Mouse (Mus musculus) heart, embryonic 14.5 days (tissue): ENCODE data around the gene Crb1. TPM values are rescaled to one million over a fixed set of nuclear protein-coding genes. Genes with fewer than 3 reads are reported as not detected.
A peak's percentile ranks its signal among the peaks of the same experiment; 100 is the strongest.

Source experiments
- ATAC-seq: fragments of 200-750 bp; cut with Nextera tagmentation; 2 replicates; pipeline ENCODE4 v1.8.0; 2017; ENCODE audit warnings: low read depth, moderate TSS enrichment; ENCODE audit not compliant: insufficient number of reproducible peaks, insufficient read depth, low FRiP score
- H3K27ac ChIP-seq, 2 experiments: fragments of 200-500 bp in 1 of 2; fragments of 300-500 bp in 1 of 2; sonication (generic) in 1 of 2; replicated peaks in 1 of 2; 2 replicates each; pipeline ENCODE4 v1.5.1; 2012 to 2014; ENCODE audit warnings: low read depth in 2 of 2, low read length in 2 of 2, control low read depth in 1 of 2, mild to moderate bottlenecking in 1 of 2, mixed read lengths in 1 of 2; ENCODE audit not compliant: control insufficient read depth in 1 of 2, insufficient read depth in 1 of 2
- H3K27me3 ChIP-seq: fragments of 300-500 bp; sonication (generic); 2 replicates; pipeline ENCODE4 v1.6.1; 2014; ENCODE audit warnings: mild to moderate bottlenecking, low read length, control low read depth; ENCODE audit not compliant: control insufficient read depth, insufficient read depth
- H3K36me3 ChIP-seq: fragments of 300-500 bp; sonication (generic); 2 replicates; pipeline ENCODE4 v1.6.1; 2014; ENCODE audit warnings: mild to moderate bottlenecking, control low read depth, low read length, mixed read lengths; ENCODE audit not compliant: control insufficient read depth, insufficient read depth
- H3K4me1 ChIP-seq, 2 experiments: fragments of 200-500 bp in 1 of 2; fragments of 300-500 bp in 1 of 2; sonication (generic) in 1 of 2; 2 replicates each; pipeline ENCODE4 v1.6.1; 2012 to 2014; ENCODE audit warnings: low read length in 2 of 2, control low read depth in 1 of 2, mixed read lengths in 1 of 2; ENCODE audit not compliant: control insufficient read depth in 2 of 2, insufficient read depth in 2 of 2
- H3K4me2 ChIP-seq: fragments of 300-500 bp; sonication (generic); 2 replicates; pipeline ENCODE4 v1.6.1; 2014; ENCODE audit warnings: mild to moderate bottlenecking, low read length
- H3K4me3 ChIP-seq, 2 experiments: fragments of 200-500 bp in 1 of 2; fragments of 300-500 bp in 1 of 2; sonication (generic) in 1 of 2; 2 replicates each; pipeline ENCODE4 v1.5.1; 2012 to 2014; ENCODE audit warnings: low read length in 2 of 2, mild to moderate bottlenecking in 2 of 2, control low read depth in 1 of 2, low read depth in 1 of 2, moderate library complexity in 1 of 2; ENCODE audit not compliant: control insufficient read depth in 1 of 2, insufficient read depth in 1 of 2
- H3K9ac ChIP-seq: fragments of 300-500 bp; sonication (generic); 2 replicates; pipeline ENCODE4 v1.6.1; 2014; ENCODE audit warnings: mild to moderate bottlenecking, low read length
- H3K9me3 ChIP-seq: fragments of 300-500 bp; sonication (generic); 2 replicates; pipeline ENCODE4 v1.6.1; 2016; ENCODE audit warnings: low read length, control low read depth; ENCODE audit not compliant: control insufficient read depth
- WGBS: fragments of 180-500 bp; shearing (Covaris S2); extraction: QIAGEN DNeasy Blood & Tissue Kit; methylation state at CpG from one replicate; pipeline ENCODE4 v1.1.7; 2014; 5-methylcytosine and 5-hydroxymethylcytosine counted together
- polyA plus RNA-seq: library from polyadenylated mRNA; unstranded; fragments of >200 nt; fragmentation: Nextera tagmentation; extraction: Ambion mirVana; gene quantifications from 2 replicates; pipeline ENCODE4 v1.2.1, GENCODE M21; 2014

Gene Crb1
- polyA plus RNA-seq, 1 experiment from 2014 or later = 0.32 TPM

DNA sequence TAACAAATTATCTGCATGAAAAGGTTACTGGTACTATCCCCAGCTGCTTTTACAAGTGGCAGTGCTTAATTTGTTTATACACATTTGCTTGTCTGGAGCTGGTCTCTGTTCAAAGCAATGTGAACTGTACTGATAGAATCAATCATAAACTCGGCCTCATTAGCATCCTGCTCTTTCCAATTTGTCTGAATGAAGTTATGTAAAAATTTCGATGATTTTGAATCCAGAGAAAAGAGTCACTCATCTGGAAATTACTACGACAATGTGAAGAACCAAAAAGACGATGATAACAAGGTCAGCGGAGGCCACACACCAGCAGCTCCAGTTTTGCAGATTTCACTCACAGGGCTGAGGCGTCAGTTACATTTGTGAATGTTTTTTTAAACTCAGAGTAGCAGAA, 5.6 kb downstream of the Crb1 start:
- Histone ChIP-seq H3K4me2 (no peak overlapping the region), H3K4me3 (no peak overlapping the region), H3K9ac (no peak overlapping the region), H3K36me3 (no peaks in the 10 kb centered on the region), H3K27ac (no peak overlapping the region), H3K9me3 (no peaks in the 10 kb centered on the region), H3K27me3 (no peaks in the 10 kb centered on the region), H3K4me1 (no peaks in the 10 kb centered on the region; a peak in 1 of 4 replicates)
- 65% methylated on average over 6 of the region's 6 CpGs for WGBS
- ATAC-seq = no peak

DNA sequence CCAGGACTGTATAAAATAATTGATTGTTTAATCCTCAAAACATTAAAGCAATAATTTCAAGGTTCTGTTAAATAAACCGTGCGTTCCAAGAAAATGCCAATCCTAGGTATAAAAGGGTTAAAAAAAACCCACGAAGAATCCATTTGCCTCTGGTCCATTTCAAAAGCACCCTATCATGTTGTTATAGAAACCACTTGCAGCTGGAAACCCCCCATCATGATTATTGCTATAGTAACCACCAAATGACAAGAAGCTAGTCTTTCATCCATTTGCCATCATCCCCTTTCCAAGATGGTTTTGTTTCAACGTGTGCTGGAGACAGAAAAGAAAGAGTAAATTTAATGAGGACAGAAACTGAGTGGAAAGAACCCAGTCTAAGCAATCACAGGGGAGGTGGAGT, 28.3 kb downstream of the Crb1 start:
- ATAC-seq = no peak
- Histone ChIP-seq H3K9ac (no peak overlapping the region), H3K4me2 (no peak overlapping the region), H3K36me3 (no peaks in the 10 kb centered on the region), H3K27me3 (no peaks in the 10 kb centered on the region), H3K9me3 (no peaks in the 10 kb centered on the region), H3K27ac (no peak overlapping the region), H3K4me3 (no peak overlapping the region), H3K4me1 (no peaks in the 10 kb centered on the region)
- 37% methylated on average over 4 of the region's 4 CpGs for WGBS

DNA sequence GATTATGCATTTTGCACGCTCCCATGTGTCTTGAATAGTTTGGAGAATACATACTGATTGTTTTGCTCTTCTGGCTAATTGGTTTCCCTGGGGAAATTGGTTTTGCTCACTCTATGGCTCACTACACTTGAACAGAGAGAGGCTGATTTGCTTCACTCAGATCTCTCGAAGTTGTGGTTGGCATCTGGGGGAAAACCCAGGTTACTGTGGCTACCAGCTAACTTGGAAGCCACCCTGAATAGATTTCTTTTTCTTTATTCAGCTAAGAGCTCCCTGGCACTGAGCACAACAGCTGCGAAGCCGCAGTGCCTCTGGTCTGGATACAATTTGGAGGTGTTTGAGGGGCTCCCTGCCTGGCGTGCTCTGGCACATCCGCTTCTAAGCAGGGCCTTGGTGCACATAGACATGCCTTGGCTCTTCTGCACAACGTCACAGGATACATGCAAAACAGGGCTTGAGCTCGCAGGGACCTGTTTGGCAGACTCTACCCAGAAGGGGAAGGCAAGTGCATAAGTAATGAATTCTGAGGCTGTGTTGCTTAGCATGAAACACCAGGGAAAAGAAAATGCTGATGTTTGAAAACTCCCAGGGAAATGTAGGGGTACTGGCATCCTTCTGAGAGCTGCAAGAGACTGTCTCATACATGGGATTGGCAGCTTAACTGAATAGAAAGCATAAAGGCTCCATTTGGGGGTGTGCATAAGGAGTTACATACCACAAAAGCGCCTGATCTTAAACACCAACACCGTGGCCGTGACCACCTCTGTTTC, 30.1 kb downstream of the Crb1 start:
- ATAC-seq = no peak
- H3K27ac ChIP-seq = no peak overlapping the region
- H3K4me2 ChIP-seq = no peak overlapping the region
- H3K36me3 ChIP-seq = no peaks in the 10 kb centered on the region
- no peak overlapping the region for H3K9ac ChIP-seq
- H3K4me1 ChIP-seq = no peaks in the 10 kb centered on the region
- H3K27me3 ChIP-seq = no peaks in the 10 kb centered on the region
- 76% methylated on average over 11 of the region's 11 CpGs for WGBS
- H3K4me3 ChIP-seq = no peak overlapping the region
- no peaks in the 10 kb centered on the region for H3K9me3 ChIP-seq

DNA sequence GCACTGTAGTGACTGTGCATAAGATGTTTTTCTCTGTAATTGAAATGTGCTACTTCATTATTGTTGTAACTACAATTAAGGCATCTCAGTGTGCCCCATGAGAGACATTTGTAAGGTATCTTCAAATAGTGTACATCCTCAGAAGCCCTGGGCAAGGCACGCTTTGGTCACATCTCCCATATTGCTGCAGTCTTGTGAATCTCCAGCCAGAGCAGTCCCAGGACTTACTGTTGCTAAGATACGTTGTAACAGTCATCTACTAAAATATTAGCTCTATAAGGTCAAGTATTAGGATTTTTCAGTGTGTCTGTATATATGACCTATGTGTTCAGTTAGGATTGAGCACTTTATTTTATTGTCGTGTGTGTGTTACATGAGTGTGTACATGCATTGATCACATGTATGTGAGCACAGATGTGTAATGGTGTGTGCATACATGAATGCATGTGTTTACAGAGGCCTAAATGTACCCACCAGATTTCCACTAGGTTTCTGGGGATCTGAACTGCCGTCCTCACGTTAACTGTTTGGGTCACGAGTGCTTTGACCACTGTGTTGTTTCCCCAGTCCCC, 30.8 kb downstream of the Crb1 start:
- Histone ChIP-seq H3K27me3 (no peaks in the 10 kb centered on the region), H3K4me1 (no peaks in the 10 kb centered on the region), H3K4me3 (no peak overlapping the region), H3K4me2 (no peak overlapping the region), H3K36me3 (no peaks in the 10 kb centered on the region), H3K9me3 (no peaks in the 10 kb centered on the region), H3K9ac (no peak overlapping the region), H3K27ac (no peak overlapping the region)
- ATAC-seq = no peak
- WGBS = 88% methylated on average over 6 of the region's 6 CpGs

DNA sequence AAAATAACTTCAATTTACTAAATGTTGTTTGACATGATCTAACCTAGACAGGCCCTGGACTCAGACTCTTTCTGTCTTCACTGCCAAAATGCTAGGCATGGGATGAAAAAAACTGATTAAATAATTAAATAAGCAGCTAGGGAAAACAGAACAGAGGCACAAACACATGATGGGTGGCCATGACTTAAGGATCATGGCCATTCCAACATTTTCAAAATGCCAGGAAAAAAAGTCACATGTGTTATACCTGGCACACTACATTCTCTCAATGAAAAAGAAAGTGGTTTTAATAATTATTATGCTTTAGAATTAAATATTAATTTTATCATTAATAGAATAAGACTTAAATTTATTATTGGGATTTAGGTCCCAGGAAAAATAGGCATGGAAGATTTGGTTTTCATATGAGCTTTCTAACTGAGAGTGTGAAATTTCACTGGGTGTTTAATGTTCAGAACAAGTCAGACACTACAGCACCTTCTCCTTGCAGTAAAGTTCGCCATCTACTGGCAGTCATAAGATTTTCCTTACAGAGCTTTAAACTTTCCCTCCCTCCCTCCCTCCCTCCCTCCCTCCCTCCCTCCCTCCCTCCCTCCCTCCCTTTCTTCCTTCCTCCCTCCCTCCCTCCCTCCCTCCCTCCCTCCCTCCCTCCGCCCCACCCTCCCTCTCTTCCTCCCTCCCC, 36.6 kb downstream of the Crb1 start:
- Histone ChIP-seq H3K4me1 (no peaks in the 10 kb centered on the region), H3K4me3 (no peak overlapping the region), H3K27ac (no peak overlapping the region), H3K4me2 (no peak overlapping the region), H3K9ac (no peak overlapping the region), H3K9me3 (no peaks in the 10 kb centered on the region), H3K36me3 (no peaks in the 10 kb centered on the region), H3K27me3 (no peaks in the 10 kb centered on the region)
- no peak for ATAC-seq
- WGBS = 0% methylated on average over 1 of the region's 2 CpGs

DNA sequence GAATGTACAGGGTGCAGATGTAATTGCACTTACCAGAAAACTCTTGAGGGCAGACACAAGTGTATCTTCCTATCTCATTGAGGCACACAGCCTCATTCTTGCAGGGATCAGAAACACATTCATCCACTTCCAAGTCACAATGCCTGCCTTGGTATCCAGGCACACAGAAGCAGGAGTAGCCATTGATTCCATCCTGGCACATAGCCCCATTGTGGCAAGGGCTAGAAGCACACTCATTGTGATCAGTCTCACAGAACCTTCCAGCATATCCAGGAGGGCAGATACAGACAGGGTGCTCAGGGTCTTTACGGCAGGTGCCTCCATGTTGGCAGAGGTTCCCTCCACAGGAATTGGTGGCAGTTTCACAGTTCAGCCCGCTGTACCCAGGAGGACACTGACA, 39.9 kb downstream of the Crb1 start:
- WGBS = 74% methylated on average over 2 of the region's 2 CpGs
- ATAC-seq = no peak
- Histone ChIP-seq H3K27me3 (no peaks in the 10 kb centered on the region), H3K4me1 (no peaks in the 10 kb centered on the region), H3K27ac (no peak overlapping the region), H3K36me3 (no peaks in the 10 kb centered on the region), H3K9me3 (no peaks in the 10 kb centered on the region), H3K9ac (no peak overlapping the region), H3K4me3 (no peak overlapping the region), H3K4me2 (no peak overlapping the region)

DNA sequence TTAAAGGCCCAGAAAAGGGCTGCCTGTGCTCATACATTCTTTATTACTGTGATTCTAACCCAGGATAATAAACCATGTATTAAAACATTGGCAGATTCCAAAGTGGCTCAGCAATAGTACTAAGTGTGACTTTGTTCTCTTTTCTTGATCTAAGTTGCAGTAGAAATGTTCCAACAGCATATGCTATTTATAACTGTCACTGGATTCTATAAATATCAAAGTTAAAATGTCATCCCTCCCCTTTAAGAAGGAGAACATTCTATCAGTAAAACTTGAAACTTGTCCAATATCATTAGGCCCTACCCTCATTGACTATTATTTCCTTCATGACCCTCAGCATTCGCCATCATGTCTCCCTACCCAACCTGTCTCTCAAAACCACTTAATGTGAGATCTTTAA, 48.1 kb downstream of the Crb1 start:
- Histone ChIP-seq H3K4me3 (no peak overlapping the region), H3K27ac (peak overlapping the region in 1 of 2 experiments; percentile 68; a peak in 3 of 4 replicates), H3K27me3 (no peaks in the 10 kb centered on the region), H3K9ac (no peak overlapping the region), H3K36me3 (no peaks in the 10 kb centered on the region), H3K4me2 (peak overlapping the region; percentile 7; the same call in 1 of the 2 replicates), H3K9me3 (no peaks in the 10 kb centered on the region), H3K4me1 (peaks cover 5 to 9% of the 10 kb centered on the region in 2 experiments)
- ATAC-seq = no peak
- WGBS = 55% methylated on average over 1 of the region's 1 CpGs
